Mouse (Mus musculus) liver, embryonic 18 days (tissue): Measurements from ENCODE around the gene Acot5. TPM values are rescaled to one million over a fixed set of nuclear protein-coding genes. Genes with fewer than 3 reads are reported as not detected.

ENCODE experiments used
- polyA plus RNA-seq: library from polyadenylated mRNA; depleted of rRNA; stranded (reverse); fragments of >200 nt; gene quantifications from 2 replicates; pipeline ENCODE4 v1.2.3, GENCODE M21; 2012; rRNA removed

Acot5 gene
- 2.7 and 3.1 TPM in 2 replicates for polyA plus RNA-seq

GRCm38 (mm10) chr12:84068986-84069385, at the start of gene Acot5:
Acot5 (plus strand) TSS chr12:84069325.

GRCm38 (mm10) chr12:84038241-84038640, 30.9 kb upstream of the Acot5 start, which contains the start of gene Acot4:
Acot4 (plus strand) TSS chr12:84038379.

GRCm38 (mm10) chr12:84038691-84039111, 30.4 kb upstream of the Acot5 start, which contains the start of gene Gm49366:
Gm49366 (plus strand) TSS chr12:84038935.

GRCm38 (mm10) chr12:84051937-84052474, 17.1 kb upstream of the Acot5 start, which contains the start of gene Acot3:
Acot3 (plus strand) TSS chr12:84052144.

GRCm38 (mm10) chr12:84100604-84101492, 31.7 kb downstream of the Acot5 start, which contains the start of gene Acot6:
Acot6 (plus strand) TSS chr12:84100654.

GRCm38 (mm10) chr12:84114153-84114994, 45.2 kb downstream of the Acot5 start, which contains the start of gene Dnal1:
Dnal1 (plus strand) TSS chr12:84114366.

Other genes with a start within 250 kb of the Acot5 start
- 19.6 and 24.3 TPM in 2 replicates for gene Numb, start 147.4 kb upstream of the Acot5 start, polyA plus RNA-seq
- gene Riox1, start 118.7 kb upstream of the Acot5 start, polyA plus RNA-seq: 6.2 and 6.8 TPM in 2 replicates
- gene Heatr4, start 84.5 kb upstream of the Acot5 start, polyA plus RNA-seq: not detected in 2 replicates
- 5.8 and 7.9 TPM in 2 replicates for gene Acot2, start 81.5 kb upstream of the Acot5 start, polyA plus RNA-seq
- gene Acot1, start 59.8 kb upstream of the Acot5 start, polyA plus RNA-seq: 57.6 and 64.3 TPM in 2 replicates
- gene Acot4, start 30.9 kb upstream of the Acot5 start, polyA plus RNA-seq: 12.7 and 12.8 TPM in 2 replicates
- gene Gm49366, start 30.4 kb upstream of the Acot5 start, polyA plus RNA-seq: not detected in 2 replicates
- 13.1 and 14.9 TPM in 2 replicates for gene Acot3, start 17.2 kb upstream of the Acot5 start, polyA plus RNA-seq
- 8.9 and 11.1 TPM in 2 replicates for gene Acot6, start 31.3 kb downstream of the Acot5 start, polyA plus RNA-seq
- 1.0 and 1.4 TPM in 2 replicates for gene Dnal1, start 45.0 kb downstream of the Acot5 start, polyA plus RNA-seq
- 0.08 and 0.10 TPM in 2 replicates for gene Pnma1, start 79.2 kb downstream of the Acot5 start, polyA plus RNA-seq
- 4.0 and 6.0 TPM in 2 replicates for gene Elmsan1, start 149.6 kb downstream of the Acot5 start, polyA plus RNA-seq
- gene Ptgr2, start 215.9 kb downstream of the Acot5 start, polyA plus RNA-seq: 17.3 and 19.0 TPM in 2 replicates
- 19.1 and 20.3 TPM in 2 replicates for gene Zfp410, start 247.5 kb downstream of the Acot5 start, polyA plus RNA-seq